Mouse (Mus musculus) liver, embryonic 13.5 days (tissue): Measurements from ENCODE around the gene Prrt1. TPM values are rescaled to one million over a fixed set of nuclear protein-coding genes. Genes with fewer than 3 reads are reported as not detected.

Experiments
- ATAC-seq: fragments of 200-750 bp; cut with Nextera tagmentation; 2 replicates; pipeline ENCODE4 v1.8.0; 2017; ENCODE audit warnings: low read depth, mild to moderate bottlenecking, moderate number of reproducible peaks, moderate library complexity
- DNase-seq: peaks from one replicate; pipeline ENCODE4 v3.0.0; 2022
- H3K27ac ChIP-seq: fragments of 300-500 bp; sonication (generic); 2 replicates; pipeline ENCODE4 v1.5.1; 2015; ENCODE audit warnings: moderate library complexity, mild to moderate bottlenecking, inconsistent platforms
- H3K27me3 ChIP-seq: fragments of 300-500 bp; sonication (generic); 2 replicates; pipeline ENCODE4 v1.6.1; 2015; ENCODE audit warnings: mild to moderate bottlenecking, inconsistent platforms
- H3K36me3 ChIP-seq: fragments of 300-500 bp; sonication (generic); 2 replicates; pipeline ENCODE4 v1.6.1; 2015; ENCODE audit warnings: mild to moderate bottlenecking, inconsistent platforms
- H3K4me1 ChIP-seq: fragments of 300-500 bp; sonication (generic); replicated peaks from 2 replicates; pipeline ENCODE4 v1.6.1; 2015; ENCODE audit warnings: inconsistent platforms
- H3K4me2 ChIP-seq: fragments of 300-500 bp; sonication (generic); 2 replicates; pipeline ENCODE4 v1.6.1; 2015; ENCODE audit warnings: inconsistent platforms, mild to moderate bottlenecking, moderate library complexity
- H3K4me3 ChIP-seq: fragments of 300-500 bp; sonication (generic); replicated peaks from 2 replicates; pipeline ENCODE4 v1.5.1; 2015; ENCODE audit warnings: mild to moderate bottlenecking, inconsistent platforms
- H3K9ac ChIP-seq: fragments of 300-500 bp; sonication (generic); 2 replicates; pipeline ENCODE4 v1.6.1; 2015; ENCODE audit warnings: mild to moderate bottlenecking, inconsistent platforms
- H3K9me3 ChIP-seq: fragments of 300-500 bp; sonication (generic); replicated peaks from 2 replicates; pipeline ENCODE4 v1.6.1; 2016; ENCODE audit warnings: inconsistent platforms
- WGBS: fragments of 180-500 bp; shearing (Covaris S2); methylation state at CpG from one replicate; pipeline ENCODE4 v1.1.7; 2015; ENCODE audit not compliant: insufficient replicate concordance; 5-methylcytosine and 5-hydroxymethylcytosine counted together
- polyA plus RNA-seq: library from polyadenylated mRNA; unstranded; fragments of >200 nt; fragmentation: Nextera tagmentation; extraction: Ambion mirVana; gene quantifications from 2 replicates; pipeline ENCODE4 v1.2.1, GENCODE M21; 2015

The Prrt1 gene
- polyA plus RNA-seq, 1 experiment from 2014 or later = 0.05 TPM

- Histone ChIP-seq H3K4me2 (peak within 1 kb of the TSS; percentile 99), H3K4me3 (peak within 1 kb of the TSS; percentile 85), H3K9me3 (no peaks in the 10 kb centered on the region), H3K27ac (peak within 1 kb of the TSS; percentile 92), H3K36me3 (peaks cover 8% of the 10 kb centered on the region), H3K9ac (peak within 1 kb of the TSS; percentile 89), H3K4me1 (peaks cover 81% of the 10 kb centered on the region), H3K27me3 (peaks cover 10% of the 10 kb centered on the region; the same call in 1 of the 2 replicates)
- 13% methylated on average over 7 of the region's 7 CpGs for WGBS
- DNase-seq (no peak), ATAC-seq (no peak)
Measured at GRCm38 (mm10) chr17:34589681-34590101, 39.6 kb upstream of the Prrt1 start, which contains the start of gene Gpsm3. TSS of gene Gpsm3 (plus strand) at chr17:34589806.

- DNase-seq = no peak
- H3K4me2 ChIP-seq = peak overlapping the region; percentile 99
- peaks cover 15% of the 10 kb centered on the region for H3K36me3 ChIP-seq
- H3K4me1 ChIP-seq = peaks cover 86% of the 10 kb centered on the region
- WGBS = 43% methylated on average over 15 of the region's 15 CpGs
- H3K27ac ChIP-seq = peak overlapping the region; percentile 92
- peaks cover 10% of the 10 kb centered on the region; the same call in 1 of the 2 replicates for H3K27me3 ChIP-seq
- no peaks in the 10 kb centered on the region for H3K9me3 ChIP-seq
- ATAC-seq = no peak
- H3K9ac ChIP-seq = peak overlapping the region; percentile 89
- H3K4me3 ChIP-seq = peak overlapping the region; percentile 85
Measured at GRCm38 (mm10) chr17:34590154-34590987, 39.0 kb upstream of the Prrt1 start.

DNA sequence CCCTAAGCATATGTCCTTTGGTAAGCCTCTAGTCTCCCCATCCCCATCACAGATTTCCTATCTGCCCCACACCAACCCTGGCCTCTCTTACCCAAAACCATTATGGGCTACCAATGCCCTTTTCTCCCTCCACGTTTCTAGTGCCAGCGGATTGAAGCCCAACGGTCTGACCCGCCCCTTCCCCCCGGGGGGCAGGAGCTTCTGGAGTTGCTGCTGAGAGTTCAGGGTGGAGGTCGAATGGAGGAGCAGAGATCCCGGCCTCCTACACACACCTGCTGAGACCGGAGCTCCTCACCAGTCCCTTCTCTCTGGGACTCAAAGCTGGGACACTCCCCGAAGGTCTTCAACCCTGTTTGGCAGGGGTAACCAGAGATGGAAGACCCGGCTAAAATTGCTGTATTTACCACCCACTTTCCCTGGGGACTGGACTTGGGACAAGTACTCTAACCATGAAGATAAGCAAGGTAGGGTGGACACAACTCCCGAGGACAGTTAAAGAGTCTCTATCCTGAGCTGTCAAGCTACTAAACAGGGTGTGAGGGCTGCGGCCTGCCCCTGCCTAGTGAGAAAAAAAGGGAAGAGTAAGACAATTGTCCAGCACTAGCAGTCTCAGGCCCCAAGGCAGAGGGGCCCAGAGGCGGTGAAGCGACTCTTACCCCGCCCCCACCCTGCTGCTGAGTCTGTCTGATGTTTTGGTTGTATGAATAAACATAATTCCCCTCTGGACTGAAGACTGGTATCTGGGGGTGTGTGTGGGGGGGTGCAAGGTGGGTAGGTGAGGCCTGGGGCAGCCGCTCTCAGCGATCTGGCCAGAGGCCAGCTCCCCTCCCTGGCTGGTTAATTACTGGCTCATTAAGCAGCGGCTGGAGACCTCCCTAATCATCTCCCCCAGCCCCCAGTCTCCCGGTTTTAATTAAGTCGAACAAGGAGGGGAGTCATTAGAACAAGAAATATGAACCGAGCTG, 38.0 kb upstream of the Prrt1 start, which contains the start of gene Pbx2:
TSS of gene Pbx2 (plus strand) at position 238 of the 965 bp plus-strand sequence.
- Histone ChIP-seq H3K36me3 (peaks cover 23% of the 10 kb centered on the region), H3K4me2 (peak within 1 kb of the TSS; percentile 99), H3K9me3 (no peaks in the 10 kb centered on the region), H3K4me3 (peak within 1 kb of the TSS; percentile 85), H3K4me1 (peaks cover 87% of the 10 kb centered on the region), H3K27me3 (peaks cover 2% of the 10 kb centered on the region; the same call in 1 of the 2 replicates), H3K27ac (peak within 1 kb of the TSS; percentile 92), H3K9ac (peak within 1 kb of the TSS; percentile 89)
- 8% methylated on average over 21 of the region's 21 CpGs for WGBS
- DNase-seq = no peak
- ATAC-seq = no peak

- Histone ChIP-seq H3K9ac (peak overlapping the region; percentile 89), H3K9me3 (no peaks in the 10 kb centered on the region), H3K4me3 (peak overlapping the region; percentile 85), H3K27me3 (no peaks in the 10 kb centered on the region), H3K36me3 (peaks cover 23% of the 10 kb centered on the region), H3K4me1 (peaks cover 86% of the 10 kb centered on the region), H3K27ac (peak overlapping the region; percentile 92), H3K4me2 (peak overlapping the region; percentile 99)
- ATAC-seq (peak; percentile 58), DNase-seq (peak; percentile 82)
- WGBS = 1% methylated on average over 28 of the region's 35 CpGs
Measured at GRCm38 (mm10) chr17:34591994-34592375, 37.3 kb upstream of the Prrt1 start.

DNA sequence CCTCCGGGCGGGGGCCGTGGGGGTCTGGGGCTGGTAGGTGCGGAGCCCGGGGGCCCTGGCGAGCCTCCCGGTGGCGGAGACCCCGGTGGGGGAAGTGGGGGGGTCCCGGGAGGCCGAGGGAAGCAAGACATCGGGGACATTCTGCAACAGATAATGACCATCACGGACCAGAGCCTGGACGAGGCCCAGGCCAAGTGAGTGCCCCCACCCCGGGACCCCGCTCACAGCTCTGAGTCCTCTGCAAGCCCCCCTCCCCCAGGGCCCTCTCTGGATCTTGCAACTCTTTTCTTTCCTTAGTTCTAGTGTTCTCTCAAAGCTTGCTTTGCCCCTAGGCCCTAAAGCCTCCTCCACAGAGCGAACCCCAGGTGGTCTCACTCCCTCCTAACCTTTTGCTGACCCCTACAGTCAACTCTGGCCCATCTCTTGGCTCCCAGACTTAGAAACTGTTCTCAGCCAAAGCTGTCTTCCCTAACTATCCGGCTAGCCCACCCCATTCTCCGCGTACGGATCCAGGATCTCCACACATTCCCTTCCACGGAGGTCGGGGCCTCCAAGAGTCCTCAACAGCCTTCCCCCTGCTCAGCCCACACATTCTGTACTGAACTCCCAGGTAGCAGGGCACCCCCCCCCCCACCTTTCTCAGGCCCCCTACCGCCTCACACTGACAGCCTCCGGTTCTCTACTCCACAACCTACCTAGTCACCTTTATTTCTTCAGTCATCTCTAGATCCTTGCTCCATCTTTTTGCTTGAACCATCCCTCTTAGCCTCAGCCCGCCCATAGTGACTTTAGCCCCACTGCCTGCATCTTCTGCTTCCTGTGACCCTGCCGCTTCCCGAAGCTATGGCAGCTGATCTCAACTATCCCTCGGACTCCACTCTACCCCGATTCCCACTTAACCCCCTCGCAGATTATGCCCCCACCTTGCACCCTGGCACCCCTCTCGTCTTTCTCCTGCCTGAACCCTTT, 36.5 kb upstream of the Prrt1 start:
- no peak for ATAC-seq
- Histone ChIP-seq H3K4me2 (peak overlapping the region; percentile 99), H3K4me3 (peak overlapping the region; percentile 85), H3K27ac (peak overlapping the region; percentile 92), H3K36me3 (peaks cover 23% of the 10 kb centered on the region), H3K9me3 (no peaks in the 10 kb centered on the region), H3K9ac (peak overlapping the region; percentile 89), H3K4me1 (peaks cover 89% of the 10 kb centered on the region), H3K27me3 (no peaks in the 10 kb centered on the region)
- DNase-seq = no peak
- 5% methylated on average over 26 of the region's 32 CpGs for WGBS

DNA sequence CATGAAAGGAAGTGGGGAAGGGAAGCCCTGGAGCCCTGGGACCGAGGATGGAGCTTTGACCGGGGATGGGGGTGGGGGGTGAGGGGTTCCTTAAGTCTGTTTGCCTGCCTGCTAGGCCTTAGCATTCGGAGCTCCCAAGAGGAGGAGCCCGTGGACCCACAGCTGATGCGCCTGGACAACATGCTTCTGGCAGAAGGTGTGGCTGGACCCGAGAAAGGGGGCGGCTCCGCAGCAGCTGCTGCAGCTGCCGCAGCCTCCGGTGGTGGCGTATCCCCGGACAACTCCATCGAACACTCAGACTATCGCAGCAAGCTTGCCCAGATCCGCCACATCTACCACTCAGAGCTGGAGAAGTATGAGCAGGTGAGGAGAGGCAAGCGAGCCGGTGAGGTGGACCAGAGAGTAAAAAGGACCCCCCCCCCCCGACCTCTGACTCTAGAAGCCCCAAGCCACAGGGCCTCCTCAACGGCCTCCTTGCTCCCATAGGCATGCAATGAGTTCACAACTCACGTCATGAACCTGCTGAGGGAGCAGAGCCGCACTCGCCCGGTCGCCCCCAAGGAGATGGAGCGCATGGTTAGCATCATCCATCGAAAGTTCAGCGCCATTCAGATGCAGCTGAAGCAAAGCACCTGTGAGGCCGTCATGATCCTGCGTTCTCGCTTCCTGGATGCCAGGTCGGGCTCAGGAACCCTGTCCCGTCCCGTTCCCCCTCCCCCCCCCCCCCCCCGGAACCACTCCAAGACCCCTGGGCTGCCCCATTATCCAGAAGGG, 35.4 kb upstream of the Prrt1 start:
- H3K4me3 ChIP-seq = peak overlapping the region; percentile 85
- 62% methylated on average over 34 of the region's 34 CpGs for WGBS
- H3K4me2 ChIP-seq = peak overlapping the region; percentile 99
- no peaks in the 10 kb centered on the region for H3K27me3 ChIP-seq
- no peaks in the 10 kb centered on the region for H3K9me3 ChIP-seq
- H3K27ac ChIP-seq = peak overlapping the region; percentile 92; the same call in 1 of the 2 replicates
- DNase-seq = no peak
- ATAC-seq = no peak
- H3K4me1 ChIP-seq = peaks cover 87% of the 10 kb centered on the region
- H3K9ac ChIP-seq = peak overlapping the region; percentile 89
- H3K36me3 ChIP-seq = peaks cover 23% of the 10 kb centered on the region

DNA sequence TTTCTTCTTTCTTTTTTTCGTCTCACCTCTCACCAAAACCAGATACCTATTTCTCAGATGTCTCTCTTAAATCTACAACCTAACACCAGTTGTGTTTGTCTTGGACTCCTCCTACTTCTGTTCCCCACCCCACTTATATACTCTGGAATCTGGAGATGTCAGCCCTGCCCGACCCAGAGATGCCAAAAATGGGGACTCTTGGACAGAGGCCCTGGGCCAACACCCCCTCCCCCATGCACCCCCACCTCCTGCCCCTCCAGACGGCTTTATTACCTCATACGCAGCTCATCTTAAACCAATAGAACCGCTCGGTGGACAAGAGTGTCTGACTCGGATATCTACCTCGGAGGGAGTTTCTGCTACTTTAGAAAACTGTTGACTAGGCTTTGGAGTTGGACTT, 33.2 kb upstream of the Prrt1 start:
- ATAC-seq = no peak
- Histone ChIP-seq H3K9ac (no peak overlapping the region), H3K4me1 (peaks cover 78% of the 10 kb centered on the region), H3K4me3 (no peak overlapping the region), H3K4me2 (no peak overlapping the region), H3K27me3 (no peaks in the 10 kb centered on the region), H3K36me3 (peaks cover 37% of the 10 kb centered on the region), H3K9me3 (no peaks in the 10 kb centered on the region), H3K27ac (no peak overlapping the region)
- no peak for DNase-seq
- 76% methylated on average over 8 of the region's 8 CpGs for WGBS

GRCm38 (mm10) chr17:34597566-34598095, 31.7 kb upstream of the Prrt1 start, which contains the start of gene Ager:
TSS of gene Ager (plus strand) at chr17:34597862.
- no peak within 1 kb of the TSS for H3K4me3 ChIP-seq
- WGBS = 22% methylated on average over 6 of the region's 6 CpGs
- H3K9me3 ChIP-seq = no peaks in the 10 kb centered on the region
- peaks cover 47% of the 10 kb centered on the region for H3K36me3 ChIP-seq
- peak within 1 kb of the TSS; percentile 19; the same call in 1 of the 2 replicates for H3K9ac ChIP-seq
- H3K27me3 ChIP-seq = no peaks in the 10 kb centered on the region
- H3K4me1 ChIP-seq = peaks cover 77% of the 10 kb centered on the region
- no peak within 1 kb of the TSS for H3K27ac ChIP-seq
- no peak within 1 kb of the TSS for H3K4me2 ChIP-seq
- ATAC-seq (no peak), DNase-seq (no peak)

DNA sequence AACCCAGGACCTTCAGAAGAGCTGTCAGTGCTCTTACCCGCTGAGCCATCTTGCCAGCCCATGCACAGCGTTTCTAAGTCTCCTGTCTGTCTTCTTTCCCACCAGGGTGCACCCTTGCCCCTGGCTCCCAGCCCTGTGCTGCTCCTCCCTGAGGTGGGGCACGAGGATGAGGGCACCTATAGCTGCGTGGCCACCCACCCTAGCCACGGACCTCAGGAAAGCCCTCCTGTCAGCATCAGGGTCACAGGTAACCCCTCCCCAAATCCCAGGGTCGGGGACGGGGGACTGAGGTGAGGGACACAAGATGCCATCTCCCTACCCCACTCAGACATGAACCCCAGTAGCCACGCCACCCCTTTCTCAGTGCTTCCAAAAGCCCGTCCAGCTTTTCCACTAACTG, 29.4 kb upstream of the Prrt1 start:
- H3K27me3 ChIP-seq = no peaks in the 10 kb centered on the region
- DNase-seq = no peak
- no peaks in the 10 kb centered on the region for H3K9me3 ChIP-seq
- no peak overlapping the region for H3K27ac ChIP-seq
- no peak overlapping the region for H3K4me2 ChIP-seq
- peaks cover 37% of the 10 kb centered on the region for H3K36me3 ChIP-seq
- H3K4me3 ChIP-seq = no peak overlapping the region
- WGBS = 73% methylated on average over 9 of the region's 9 CpGs
- peaks cover 64% of the 10 kb centered on the region for H3K4me1 ChIP-seq
- ATAC-seq = no peak
- H3K9ac ChIP-seq = no peak overlapping the region
